10 mouse cellular contexts compared by ENCODE assay signal in genomic region chr8:128594780-128595179, GRCm38 (mm10).
DNase-seq lines count a peak whose midpoint lies in the region; ATAC-seq and TF ChIP-seq lines count a peak whose summit lies in the region.
"Had no signal": no experiment of that assay in that cellular context is flagged by ENCODE, and none has a peak within 500 bp of the region (broad histone marks: within the 10 kb centered on the region; RNA-seq: fewer than 3 reads in every experiment).

No protein-coding gene starts in this region.

- H3K4me3 ChIP-seq in lung, postnatal 0 days (ENCODE audit: low read depth, low read length) = no peak overlapping the region
- H3K4me3 ChIP-seq in embryonic facial prominence, embryonic 14.5 days (ENCODE audit: low read depth, low read length) = no peak overlapping the region
- no peak overlapping the region for H3K4me3 ChIP-seq in forebrain, postnatal 0 days (ENCODE audit: low read depth, low read length)
- no peak overlapping the region for H3K4me3 ChIP-seq in midbrain, embryonic 13.5 days (replicated peaks)
- H3K4me3 ChIP-seq: embryonic facial prominence, embryonic 12.5 days; limb, embryonic 15.5 days had no signal

- DNase-seq in lung, adult 18-20 months = peak; percentile 0 to 4
- DNase-seq in lung, postnatal 0 days (ENCODE audit: low spot score) = no peak
- peak; percentile 10 for DNase-seq in adrenal gland, postnatal 14 days
- peak; percentile 33 for DNase-seq in embryonic facial prominence, embryonic 14.5 days (ENCODE audit: low spot score)
- peak; percentile 1 for DNase-seq in lung, postnatal 25 days (ENCODE audit: low spot score)
- DNase-seq in forebrain, postnatal 0 days = no peak
- no peak for DNase-seq in right cerebral cortex, postnatal 25 days

- ATAC-seq in lung, postnatal 0 days = no peak
- no peak for ATAC-seq in embryonic facial prominence, embryonic 14.5 days (ENCODE audit: low read depth)
- ATAC-seq in forebrain, postnatal 0 days = no peak
- no peak for ATAC-seq in midbrain, embryonic 13.5 days

- no peaks in the 10 kb centered on the region for H3K27me3 ChIP-seq in lung, postnatal 0 days (replicated peaks; ENCODE audit: insufficient read depth, low read length)
- H3K27me3 ChIP-seq in embryonic facial prominence, embryonic 14.5 days (replicated peaks; ENCODE audit: control insufficient read depth, insufficient read depth, low read length) = no peaks in the 10 kb centered on the region
- no peaks in the 10 kb centered on the region for H3K27me3 ChIP-seq in forebrain, postnatal 0 days (ENCODE audit: insufficient read depth, low read length)
- H3K27me3 ChIP-seq in midbrain, embryonic 13.5 days = no peaks in the 10 kb centered on the region
- H3K27me3 ChIP-seq: embryonic facial prominence, embryonic 12.5 days; limb, embryonic 15.5 days had no signal

- TF ChIP-seq EP300 in lung, postnatal 0 days (IDR thresholded peaks at IDR 0.05) = no peak

- no peak overlapping the region for H3K27ac ChIP-seq in lung, postnatal 0 days (ENCODE audit: low read length)
- no peak overlapping the region for H3K27ac ChIP-seq in embryonic facial prominence, embryonic 14.5 days (replicated peaks; ENCODE audit: low read depth, low read length)
- no peak overlapping the region for H3K27ac ChIP-seq in forebrain, postnatal 0 days (ENCODE audit: low read depth, low read length)
- no peak overlapping the region for H3K27ac ChIP-seq in midbrain, embryonic 13.5 days
- H3K27ac ChIP-seq: embryonic facial prominence, embryonic 12.5 days; limb, embryonic 15.5 days had no signal

- H3K4me1 ChIP-seq in lung, postnatal 0 days (ENCODE audit: insufficient read depth, low read depth, low read length) = no peaks in the 10 kb centered on the region
- peaks cover 6% of the 10 kb centered on the region; the same call in 1 of the 2 replicates for H3K4me1 ChIP-seq in embryonic facial prominence, embryonic 14.5 days (ENCODE audit: control insufficient read depth, insufficient read depth, low read length)
- no peaks in the 10 kb centered on the region for H3K4me1 ChIP-seq in forebrain, postnatal 0 days (ENCODE audit: insufficient read depth)
- no peaks in the 10 kb centered on the region for H3K4me1 ChIP-seq in midbrain, embryonic 13.5 days (replicated peaks)

- WGBS in lung, postnatal 0 days = 16% methylated on average over 1 of the region's 1 CpGs
- WGBS in embryonic facial prominence, embryonic 14.5 days = 23% methylated on average over 1 of the region's 1 CpGs
- WGBS in forebrain, postnatal 0 days = 60% methylated on average over 1 of the region's 1 CpGs
- 22% methylated on average over 1 of the region's 1 CpGs for WGBS in midbrain, embryonic 13.5 days

- no peak for TF ChIP-seq CTCF in lung, postnatal 0 days (IDR thresholded peaks at IDR 0.05)
- TF ChIP-seq CTCF in forebrain, postnatal 0 days (IDR thresholded peaks at IDR 0.05; ENCODE audit: low read depth) = no peak

- H3K9ac ChIP-seq in lung, postnatal 0 days (replicated peaks; ENCODE audit: low read depth) = no peak overlapping the region
- H3K9ac ChIP-seq in embryonic facial prominence, embryonic 14.5 days (ENCODE audit: low read depth, low read length) = no peak overlapping the region
- H3K9ac ChIP-seq in forebrain, postnatal 0 days = no peak overlapping the region
- no peak overlapping the region for H3K9ac ChIP-seq in midbrain, embryonic 13.5 days (replicated peaks)
- H3K9ac ChIP-seq: embryonic facial prominence, embryonic 12.5 days; limb, embryonic 15.5 days had no signal

- no peak overlapping the region for H3K4me2 ChIP-seq in lung, postnatal 0 days (replicated peaks; ENCODE audit: low read depth, low read length)
- no peak overlapping the region for H3K4me2 ChIP-seq in embryonic facial prominence, embryonic 14.5 days (ENCODE audit: low read depth, low read length)
- no peak overlapping the region for H3K4me2 ChIP-seq in forebrain, postnatal 0 days (ENCODE audit: low read depth)
- H3K4me2 ChIP-seq in midbrain, embryonic 13.5 days (replicated peaks) = no peak overlapping the region
- H3K4me2 ChIP-seq: embryonic facial prominence, embryonic 12.5 days; limb, embryonic 15.5 days had no signal

- H3K9me3 ChIP-seq in lung, postnatal 0 days (ENCODE audit: low read length) = no peaks in the 10 kb centered on the region
- H3K9me3 ChIP-seq in embryonic facial prominence, embryonic 14.5 days (ENCODE audit: control insufficient read depth, low read length) = no peaks in the 10 kb centered on the region
- no peaks in the 10 kb centered on the region for H3K9me3 ChIP-seq in forebrain, postnatal 0 days (ENCODE audit: low read length)
- no peaks in the 10 kb centered on the region for H3K9me3 ChIP-seq in midbrain, embryonic 13.5 days
- H3K9me3 ChIP-seq: embryonic facial prominence, embryonic 12.5 days; limb, embryonic 15.5 days had no signal

- no peaks in the 10 kb centered on the region for H3K36me3 ChIP-seq in lung, postnatal 0 days (ENCODE audit: insufficient read depth, low read length)
- H3K36me3 ChIP-seq in embryonic facial prominence, embryonic 14.5 days (ENCODE audit: control insufficient read depth, insufficient read depth, low read length) = no peaks in the 10 kb centered on the region
- no peaks in the 10 kb centered on the region for H3K36me3 ChIP-seq in forebrain, postnatal 0 days (ENCODE audit: insufficient read depth)
- no peaks in the 10 kb centered on the region for H3K36me3 ChIP-seq in midbrain, embryonic 13.5 days
- H3K36me3 ChIP-seq: embryonic facial prominence, embryonic 12.5 days; limb, embryonic 15.5 days had no signal

Comparison
In these comparisons a context has a peak if more than half of its experiments do, and no peak if none do; other contexts are left out.
1. DNase-seq: peak in lung, adult 18-20 months (2 of 2), adrenal gland, postnatal 14 days (single experiment), embryonic facial prominence, embryonic 14.5 days (single experiment) and lung, postnatal 25 days (single experiment); none in lung, postnatal 0 days (single experiment), forebrain, postnatal 0 days (single experiment) and right cerebral cortex, postnatal 25 days (single experiment).